Mouse (Mus musculus) olfactory bulb, adult 2 months (tissue): Measurements from ENCODE around the gene Hrk. TPM values are rescaled to one million over a fixed set of nuclear protein-coding genes. Genes with fewer than 3 reads are reported as not detected.

ENCODE experiments used
- H3K27ac ChIP-seq: fragments of 200-500 bp; 2 replicates; pipeline ENCODE4 v1.5.1; 2012; ENCODE audit warnings: low read depth, low read length; ENCODE audit not compliant: insufficient read depth
- H3K4me1 ChIP-seq: fragments of 200-500 bp; 2 replicates; pipeline ENCODE4 v1.6.1; 2012; ENCODE audit warnings: low read length; ENCODE audit not compliant: control insufficient read depth, insufficient read depth
- H3K4me3 ChIP-seq: fragments of 200-500 bp; 2 replicates; pipeline ENCODE4 v1.5.1; 2012; ENCODE audit warnings: mild to moderate bottlenecking, low read depth, low read length, moderate library complexity; ENCODE audit not compliant: insufficient read depth
- CTCF ChIP-seq: fragments of 200-500 bp; IDR thresholded peaks from 2 replicates; pipeline ENCODE4 v1.5.1; 2012; ENCODE audit warnings: low read depth, mild to moderate bottlenecking, low read length, moderate library complexity; ENCODE audit not compliant: insufficient read depth
- POLR2A ChIP-seq: fragments of 200-500 bp; IDR thresholded peaks from 2 replicates; pipeline ENCODE4 v1.6.1; 2012; ENCODE audit warnings: mild to moderate bottlenecking, low read depth, low read length, moderate library complexity; ENCODE audit not compliant: insufficient read depth
- WGBS: fragments of 180-500 bp; shearing (Covaris S2); methylation state at CpG from one replicate; pipeline ENCODE4 v1.1.7; 2018; 5-methylcytosine and 5-hydroxymethylcytosine counted together
- polyA plus RNA-seq: library from polyadenylated mRNA; stranded (reverse); fragments of >200 nt; gene quantifications from 2 replicates; pipeline ENCODE4 v1.2.4, GENCODE M21; 2012; ENCODE audit warnings: low replicate concordance; ENCODE audit not compliant: missing spikeins, insufficient read depth, insufficient read length

Gene Hrk
- polyA plus RNA-seq, 1 experiment = not detected

GRCm38 (mm10) chr5:118197421-118197820, 33.0 kb downstream of the Hrk start:
- no peak overlapping the region for H3K4me3 ChIP-seq
- 86% methylated on average over 13 of the region's 13 CpGs for WGBS
- no peak for TF ChIP-seq POLR2A
- no peak for TF ChIP-seq CTCF
- no peak overlapping the region for H3K27ac ChIP-seq
- no peaks in the 10 kb centered on the region for H3K4me1 ChIP-seq

GRCm38 (mm10) chr5:118199670-118200069, 35.2 kb downstream of the Hrk start:
- Histone ChIP-seq H3K27ac (no peak overlapping the region), H3K4me1 (no peaks in the 10 kb centered on the region), H3K4me3 (no peak overlapping the region)
- 86% methylated on average over 5 of the region's 5 CpGs for WGBS
- TF ChIP-seq CTCF (no peak), POLR2A (no peak)

- H3K27ac ChIP-seq = no peak overlapping the region
- no peak overlapping the region for H3K4me3 ChIP-seq
- 90% methylated on average over 16 of the region's 16 CpGs for WGBS
- H3K4me1 ChIP-seq = peaks cover 20% of the 10 kb centered on the region
- TF ChIP-seq POLR2A (no peak), CTCF (no peak)
Measured at GRCm38 (mm10) chr5:118204675-118205440, 40.4 kb downstream of the Hrk start.

GRCm38 (mm10) chr5:118205852-118206251, 41.4 kb downstream of the Hrk start:
- no peak for TF ChIP-seq CTCF
- 90% methylated on average over 8 of the region's 8 CpGs for WGBS
- no peak overlapping the region for H3K4me3 ChIP-seq
- no peak overlapping the region for H3K27ac ChIP-seq
- H3K4me1 ChIP-seq = peaks cover 20% of the 10 kb centered on the region

DNA sequence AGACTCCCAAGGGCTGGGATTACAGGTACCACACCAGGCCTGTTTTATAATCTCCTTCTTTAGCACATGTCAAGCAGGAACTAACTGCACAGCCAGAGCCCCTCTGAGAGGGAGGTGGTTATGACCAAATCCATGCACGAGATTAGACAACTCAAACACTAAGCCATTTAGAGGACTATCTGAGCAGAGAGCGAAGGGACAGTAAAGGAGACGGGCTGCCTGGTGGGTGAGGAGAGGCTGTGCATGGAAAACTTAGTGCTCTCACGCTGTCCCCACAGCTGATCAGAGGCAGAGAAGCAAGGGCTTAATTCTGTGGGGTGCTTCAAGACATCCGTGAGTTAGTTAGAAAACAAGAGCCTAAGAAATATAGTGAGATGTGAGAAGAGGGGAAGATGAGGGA, 49.6 kb downstream of the Hrk start:
- Histone ChIP-seq H3K4me3 (peak overlapping the region; percentile 33), H3K27ac (no peak overlapping the region; the same call in 1 of the 2 replicates), H3K4me1 (peaks cover 21% of the 10 kb centered on the region)
- WGBS = 29% methylated on average over 5 of the region's 5 CpGs
- TF ChIP-seq CTCF = no peak

DNA sequence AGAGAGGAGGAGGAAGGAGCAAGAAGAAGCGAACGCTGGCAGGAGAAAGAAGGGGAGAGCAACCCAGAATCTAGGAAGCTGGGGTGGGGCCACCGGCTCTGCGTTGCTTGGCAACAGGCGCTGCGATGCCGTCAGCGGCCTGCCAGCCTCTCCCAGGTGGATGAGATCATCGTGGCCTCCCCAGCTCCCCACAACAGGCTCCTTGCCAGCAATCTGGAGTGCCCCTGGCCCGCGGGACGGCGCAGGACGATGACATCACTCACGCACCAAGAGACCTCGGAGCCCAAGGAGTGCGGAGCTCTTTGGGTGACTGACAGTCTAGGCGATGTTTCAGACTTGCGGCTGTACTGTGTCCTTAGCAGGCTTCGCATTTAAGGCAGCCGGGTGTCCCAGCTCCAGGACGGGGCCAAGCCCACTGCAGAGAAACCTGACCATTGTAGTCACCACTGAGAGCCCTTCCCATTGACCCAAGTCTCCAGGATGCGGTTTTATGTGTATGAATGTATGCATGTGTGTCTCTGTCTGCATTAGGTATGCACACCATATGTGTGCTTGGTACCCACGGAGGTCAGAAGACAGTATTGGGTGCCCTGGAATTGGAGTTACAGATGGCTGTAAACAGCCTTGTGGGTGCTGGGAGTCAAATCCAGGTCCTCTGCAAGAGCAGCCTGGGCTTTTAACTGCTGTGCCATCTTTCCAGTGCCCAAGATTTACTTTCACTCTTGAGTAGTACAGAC, 50.1 kb downstream of the Hrk start:
- Histone ChIP-seq H3K4me1 (peaks cover 18% of the 10 kb centered on the region), H3K4me3 (peak overlapping the region; percentile 33), H3K27ac (no peak overlapping the region)
- WGBS = 7% methylated on average over 24 of the region's 24 CpGs
- TF ChIP-seq POLR2A = no peak
- TF ChIP-seq CTCF = no peak

DNA sequence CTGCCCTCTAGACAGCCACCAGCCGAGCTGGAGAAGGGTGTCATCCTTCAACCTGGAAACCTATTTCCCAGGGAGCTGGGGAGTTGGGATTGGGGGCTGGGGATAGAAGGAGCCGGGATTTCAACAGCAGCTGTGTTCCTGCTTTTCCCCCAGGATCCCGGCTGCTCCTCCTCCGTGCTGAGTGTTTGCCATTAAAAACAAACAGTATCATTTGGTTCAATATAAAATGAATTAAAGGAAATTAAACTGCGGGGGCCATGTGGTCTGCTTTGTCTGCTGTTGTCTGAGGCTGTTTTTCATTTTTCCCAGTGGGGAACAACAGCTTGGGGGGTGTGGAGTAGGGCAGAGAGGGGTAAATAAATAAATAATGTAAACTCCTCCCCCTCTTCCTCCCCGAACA, 53.0 kb downstream of the Hrk start:
- TF ChIP-seq CTCF (no peak), POLR2A (no peak)
- 28% methylated on average over 6 of the region's 6 CpGs for WGBS
- Histone ChIP-seq H3K27ac (no peak overlapping the region), H3K4me1 (peaks cover 18% of the 10 kb centered on the region), H3K4me3 (no peak overlapping the region)

DNA sequence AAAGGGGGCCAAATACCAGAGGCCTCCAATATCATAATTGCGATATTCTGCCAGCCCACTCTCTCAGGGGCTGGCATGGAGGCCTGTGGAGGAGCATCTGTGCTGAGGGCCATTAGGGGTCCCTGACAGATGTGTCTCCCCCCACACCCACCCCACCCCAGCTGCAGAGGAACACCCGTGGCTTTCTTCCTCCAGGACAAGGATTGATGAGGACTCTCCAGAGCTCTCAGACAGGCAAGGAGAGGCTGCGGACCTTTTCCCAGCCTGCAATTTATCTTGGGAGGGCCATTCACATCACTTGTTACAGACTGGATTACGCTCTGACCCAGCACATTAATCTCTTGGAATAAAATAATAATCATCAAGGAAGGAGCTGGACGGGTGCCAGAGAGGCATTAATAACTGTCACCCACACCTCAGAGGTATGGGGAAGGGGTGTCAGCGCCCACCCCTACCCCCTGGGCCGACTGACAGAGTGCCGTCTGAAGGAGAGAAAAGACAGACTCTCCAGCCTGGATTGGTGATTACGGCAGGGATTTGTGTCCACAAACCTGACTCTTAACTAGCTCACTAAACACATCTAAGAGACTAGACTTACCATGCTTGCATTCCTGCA, 58.8 kb downstream of the Hrk start:
- WGBS = 80% methylated on average over 9 of the region's 9 CpGs
- no peak for TF ChIP-seq CTCF
- TF ChIP-seq POLR2A = no peak
- no peak overlapping the region for H3K27ac ChIP-seq

DNA sequence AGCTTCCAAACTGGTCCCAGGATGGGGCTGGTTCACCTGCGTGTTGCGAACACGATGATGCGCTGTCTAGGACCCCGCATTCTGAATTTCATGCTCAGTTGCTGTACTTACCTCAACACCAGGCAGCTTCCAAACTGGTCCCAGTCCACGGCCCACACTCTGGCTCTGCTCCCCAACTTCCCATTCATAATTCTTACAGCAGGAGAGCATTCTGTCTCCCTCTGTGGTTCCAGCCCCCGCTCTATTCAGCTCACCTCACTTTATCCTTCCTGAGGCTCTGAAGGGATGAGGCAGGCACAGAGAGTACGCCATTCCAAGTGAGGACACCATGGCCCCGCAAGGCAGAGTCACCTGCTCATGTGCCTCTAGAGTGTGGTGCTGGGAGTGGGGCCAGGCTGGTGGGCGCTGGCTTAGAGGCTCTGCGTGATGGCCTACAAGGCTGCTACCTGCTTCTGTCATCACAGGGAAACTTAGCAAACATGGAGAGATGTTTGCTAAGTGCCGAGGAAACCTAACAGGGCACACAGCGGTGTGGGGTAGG, 65.7 kb downstream of the Hrk start:
- no peak overlapping the region for H3K27ac ChIP-seq
- no peak for TF ChIP-seq POLR2A
- no peak for TF ChIP-seq CTCF
- no peak overlapping the region for H3K4me3 ChIP-seq
- no peaks in the 10 kb centered on the region for H3K4me1 ChIP-seq
- 95% methylated on average over 13 of the region's 13 CpGs for WGBS

More for the DNA sequence above, 58.8 kb downstream of the Hrk start:
- H3K4me3 ChIP-seq = no peak overlapping the region
- no peaks in the 10 kb centered on the region for H3K4me1 ChIP-seq
